Mouse (Mus musculus): ENCODE measurements around the gene Slc10a7.
"Not testable (repeated sequence)": the region's sequence is repeated elsewhere in the genome, so short reads cannot be mapped to it uniquely, and the experiment has no call there.

Gene Slc10a7

GRCm38 (mm10) chr8:78509273-78510031, at the start of gene Slc10a7:
Gene Slc10a7 (plus strand): TSS chr8:78509346.
- in situ Hi-C loops (cut with MseI, MboI): no loop called here

- in situ Hi-C loops (cut with MseI, MboI): loop anchor here (10.0 to 25.0 kb wide), 4 partner anchors 219 to 402 kb away; no protein-coding TSS in a partner anchor
Observed at GRCm38 (mm10) chr8:78463941-78464340, 45.2 kb upstream of the Slc10a7 start.

GRCm38 (mm10) chr8:78467889-78468288, 41.3 kb upstream of the Slc10a7 start:
- in situ Hi-C loops (cut with MseI, MboI): loop anchor here (10.0 to 25.0 kb wide), 4 partner anchors 223 to 406 kb away; no protein-coding TSS in a partner anchor

GRCm38 (mm10) chr8:78477051-78477829, 31.9 kb upstream of the Slc10a7 start:
- in situ Hi-C loops (cut with MseI, MboI): no loop called here

- in situ Hi-C loops (cut with MseI, MboI): no loop called here
Observed at GRCm38 (mm10) chr8:78489733-78490132, 19.4 kb upstream of the Slc10a7 start.

- in situ Hi-C loops (cut with MseI, MboI): no loop called here
Observed at GRCm38 (mm10) chr8:78493031-78493430, 16.1 kb upstream of the Slc10a7 start.

GRCm38 (mm10) chr8:78496273-78496672, 12.9 kb upstream of the Slc10a7 start:
- in situ Hi-C loops (cut with MseI, MboI): not testable (repeated sequence)

- in situ Hi-C loops (cut with MseI, MboI): no loop called here
Observed at GRCm38 (mm10) chr8:78502706-78503105, 6.4 kb upstream of the Slc10a7 start.

GRCm38 (mm10) chr8:78507979-78508718, 997 bp upstream of the Slc10a7 start:
- in situ Hi-C loops (cut with MseI, MboI): no loop called here

- in situ Hi-C loops (cut with MseI, MboI): no loop called here
Observed at GRCm38 (mm10) chr8:78508719-78509272, 350 bp upstream of the Slc10a7 start, which contains the start of gene Rbmxl1. Gene Rbmxl1 (minus strand): TSS chr8:78508898.

- in situ Hi-C loops (cut with MseI, MboI): no loop called here
Observed at GRCm38 (mm10) chr8:78510094-78510493, 948 bp downstream of the Slc10a7 start.

- in situ Hi-C loops (cut with MseI, MboI): no loop called here
Observed at GRCm38 (mm10) chr8:78510926-78511325, 1.8 kb downstream of the Slc10a7 start.

- in situ Hi-C loops (cut with MseI, MboI): no loop called here
Observed at GRCm38 (mm10) chr8:78513106-78513505, 4.0 kb downstream of the Slc10a7 start.

- in situ Hi-C loops (cut with MseI, MboI): no loop called here
Observed at GRCm38 (mm10) chr8:78514706-78515105, 5.6 kb downstream of the Slc10a7 start.

- in situ Hi-C loops (cut with MseI, MboI): no loop called here
Observed at GRCm38 (mm10) chr8:78515132-78515531, 6.0 kb downstream of the Slc10a7 start.

GRCm38 (mm10) chr8:78533981-78534380, 24.8 kb downstream of the Slc10a7 start:
- in situ Hi-C loops (cut with MseI, MboI): no loop called here

- in situ Hi-C loops (cut with MseI, MboI): no loop called here
Observed at GRCm38 (mm10) chr8:78536716-78537115, 27.6 kb downstream of the Slc10a7 start.

GRCm38 (mm10) chr8:78537795-78538194, 28.6 kb downstream of the Slc10a7 start:
- in situ Hi-C loops (cut with MseI, MboI): no loop called here

GRCm38 (mm10) chr8:78542670-78543069, 33.5 kb downstream of the Slc10a7 start:
- in situ Hi-C loops (cut with MseI, MboI): not testable (repeated sequence)

- in situ Hi-C loops (cut with MseI, MboI): no loop called here
Observed at GRCm38 (mm10) chr8:78543621-78544020, 34.5 kb downstream of the Slc10a7 start.

GRCm38 (mm10) chr8:78544545-78544944, 35.4 kb downstream of the Slc10a7 start:
- in situ Hi-C loops (cut with MseI, MboI): no loop called here

Measured in mouse trophoblast stem cell (cell line).